Mouse (Mus musculus): Measurements from ENCODE around the gene Srrd.
A peak's percentile ranks its signal among the peaks of the same experiment; 100 is the strongest.
"Not testable (repeated sequence)": the region's sequence is repeated elsewhere in the genome, so short reads cannot be mapped to it uniquely, and the experiment has no call there.

The Srrd gene

DNA sequence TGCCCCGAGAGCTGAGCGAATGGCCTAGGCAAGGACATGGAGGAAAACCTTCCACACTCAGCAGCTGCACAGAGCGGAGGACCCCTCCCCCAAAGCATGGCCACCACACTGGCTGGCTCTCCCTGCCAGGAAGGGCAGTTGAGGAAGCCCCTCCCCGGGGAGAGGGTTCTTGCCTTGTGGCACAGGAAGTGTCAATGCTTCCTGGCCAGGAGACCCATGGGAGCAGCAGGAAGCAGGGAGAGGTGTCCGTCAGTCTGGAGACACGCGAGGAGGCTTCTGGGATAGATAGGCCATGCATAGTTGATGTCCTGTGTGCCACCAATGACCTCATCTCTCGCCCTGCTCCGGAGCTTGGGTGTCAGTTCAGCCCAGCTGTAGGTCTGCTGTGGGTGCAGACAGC is 13.5 kb upstream of the Srrd start:
- no peak for DNase-seq

GRCm38 (mm10) chr5:112355910-112356309 is 13.1 kb upstream of the Srrd start, which contains the start of gene Gm6583:
Gm6583 (minus strand) TSS chr5:112356033.
- DNase-seq: no peak

- no peak for DNase-seq
Observed at GRCm38 (mm10) chr5:112355493-112355892, 12.7 kb upstream of the Srrd start.

DNA sequence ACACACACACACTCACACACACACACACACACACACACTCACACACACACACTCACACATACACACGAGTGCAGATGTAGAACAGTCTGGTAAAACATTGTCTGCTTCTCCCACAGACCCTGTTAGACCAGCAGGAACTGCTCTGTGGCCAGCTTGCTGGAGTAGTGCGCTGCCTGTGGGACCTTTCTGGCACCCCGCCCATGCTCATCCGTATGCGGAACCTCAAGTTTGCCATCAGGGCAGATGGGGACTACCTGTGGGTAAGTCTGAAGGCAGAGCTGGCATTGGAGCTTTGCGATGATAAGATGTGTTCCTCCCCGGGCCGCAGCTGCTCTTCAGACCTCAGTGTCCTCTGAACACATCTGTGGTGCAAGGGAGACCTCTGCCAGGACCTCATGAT is 6.3 kb upstream of the Srrd start:
- DNase-seq: no peak

- DNase-seq: no peak
Observed at GRCm38 (mm10) chr5:112346211-112346965, 3.5 kb upstream of the Srrd start.

DNA sequence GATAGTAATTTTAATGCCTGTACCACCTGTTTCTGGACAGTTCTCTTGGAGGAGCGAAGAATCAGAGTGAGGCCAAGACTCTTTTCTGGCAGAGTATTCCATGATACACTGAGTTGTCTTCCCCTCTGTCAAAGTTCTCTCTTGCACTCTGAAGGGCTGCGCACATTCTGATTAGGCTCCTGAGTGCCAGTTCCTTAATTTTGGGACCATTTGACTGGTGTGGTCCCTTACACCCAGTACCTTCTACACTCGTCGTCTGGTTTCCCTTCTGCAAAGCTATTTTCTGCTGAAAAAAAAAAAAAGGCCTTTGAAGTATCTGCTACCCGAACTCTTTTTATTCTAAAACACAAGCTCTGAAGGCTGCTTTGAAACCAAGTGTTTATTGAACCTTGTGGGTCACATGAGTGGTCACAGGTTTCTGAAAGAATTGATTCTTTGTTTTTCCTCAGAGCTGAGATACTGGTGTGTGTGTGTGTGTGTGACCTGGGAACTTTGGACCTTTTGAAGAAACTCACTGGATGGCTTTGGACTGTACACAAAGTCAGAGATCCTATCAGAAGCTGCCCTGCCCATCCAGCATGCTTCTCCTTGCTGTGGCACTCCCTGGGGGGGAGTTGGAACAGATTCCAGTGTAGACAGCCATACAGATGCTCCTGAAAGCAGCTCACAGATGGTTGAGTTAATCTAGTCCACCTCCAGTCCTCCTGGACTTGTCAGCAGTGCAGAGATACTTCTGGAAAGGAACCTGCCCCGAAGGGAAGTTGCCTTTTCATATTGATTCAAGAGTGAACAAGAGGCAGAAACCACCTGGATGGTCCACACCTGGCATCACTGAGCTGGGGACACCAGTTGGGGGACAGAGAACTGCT is 1.5 kb upstream of the Srrd start:
- DNase-seq: no peak

GRCm38 (mm10) chr5:112343205-112343595 is 360 bp upstream of the Srrd start:
- no peak for DNase-seq

- DNase-seq: no peak
Observed at GRCm38 (mm10) chr5:112339215-112339614, 3.6 kb downstream of the Srrd start.

DNA sequence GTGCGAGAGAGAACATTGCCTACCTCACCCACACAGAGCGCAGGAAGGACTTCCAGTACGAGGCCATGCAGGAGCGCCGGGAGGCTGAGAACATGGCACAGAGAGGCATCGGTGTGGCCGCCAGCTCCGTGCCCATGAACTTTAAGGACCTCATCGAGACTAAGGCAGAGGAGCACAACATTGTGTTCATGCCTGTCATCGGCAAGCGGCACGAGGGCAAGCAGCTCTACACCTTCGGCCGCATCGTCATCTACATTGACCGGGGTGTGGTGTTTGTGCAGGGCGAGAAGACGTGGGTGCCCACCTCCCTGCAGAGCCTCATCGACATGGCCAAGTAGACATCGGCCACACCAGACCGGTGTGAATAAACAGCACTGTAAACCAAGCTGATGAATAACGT is 5.8 kb downstream of the Srrd start:
- DNase-seq: no peak

GRCm38 (mm10) chr5:112335473-112335872 is 7.4 kb downstream of the Srrd start:
- DNase-seq: peak; percentile 60

GRCm38 (mm10) chr5:112329805-112330564 is 12.9 kb downstream of the Srrd start:
- no peak for DNase-seq

GRCm38 (mm10) chr5:112327854-112328253 is 15.0 kb downstream of the Srrd start:
- no peak for DNase-seq

DNA sequence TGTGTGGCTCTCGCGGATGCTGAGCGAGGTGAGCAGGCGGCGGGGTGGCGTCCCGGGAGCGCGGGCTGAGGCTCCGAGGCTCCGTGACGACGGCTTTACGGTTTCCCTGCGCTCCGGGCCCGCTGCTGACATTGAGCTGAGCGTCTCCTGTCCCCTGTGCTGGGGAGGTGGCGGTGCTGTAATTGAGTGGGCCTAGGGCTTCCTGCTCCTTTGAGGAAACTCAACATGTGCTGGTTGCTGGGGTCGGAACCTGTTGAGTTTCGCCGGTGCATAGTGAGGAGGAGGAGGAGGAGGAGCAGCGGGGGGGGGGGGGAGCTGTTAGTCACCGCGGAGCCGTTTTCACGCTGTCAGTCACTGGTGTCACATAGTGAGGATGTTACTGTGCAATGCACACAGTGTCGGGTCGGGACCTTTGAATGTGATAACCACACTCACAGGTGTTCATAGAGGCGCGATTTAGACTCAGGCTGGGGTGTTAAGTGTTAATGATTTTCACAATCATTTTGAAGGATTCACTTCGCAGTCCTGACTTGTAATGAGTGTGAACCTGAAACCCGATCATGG is 16.3 kb downstream of the Srrd start:
- no peak for DNase-seq

GRCm38 (mm10) chr5:112325546-112326445 is 17.0 kb downstream of the Srrd start, which contains the start of gene Tfip11:
Tfip11 (plus strand) TSS chr5:112326358.
- peak; percentile 94 for DNase-seq

- DNase-seq: no peak
Observed at GRCm38 (mm10) chr5:112324637-112325545, 17.9 kb downstream of the Srrd start.

- no peak for DNase-seq
Observed at GRCm38 (mm10) chr5:112323246-112323645, 19.6 kb downstream of the Srrd start.

GRCm38 (mm10) chr5:112321376-112321775 is 21.5 kb downstream of the Srrd start:
- DNase-seq: no peak

- peak; percentile 73 for DNase-seq
Observed at GRCm38 (mm10) chr5:112320936-112321335, 21.9 kb downstream of the Srrd start.

- DNase-seq: no peak
Observed at GRCm38 (mm10) chr5:112320379-112320778, 22.5 kb downstream of the Srrd start.

GRCm38 (mm10) chr5:112319343-112319742 is 23.5 kb downstream of the Srrd start:
- not testable (repeated sequence) for DNase-seq

DNA sequence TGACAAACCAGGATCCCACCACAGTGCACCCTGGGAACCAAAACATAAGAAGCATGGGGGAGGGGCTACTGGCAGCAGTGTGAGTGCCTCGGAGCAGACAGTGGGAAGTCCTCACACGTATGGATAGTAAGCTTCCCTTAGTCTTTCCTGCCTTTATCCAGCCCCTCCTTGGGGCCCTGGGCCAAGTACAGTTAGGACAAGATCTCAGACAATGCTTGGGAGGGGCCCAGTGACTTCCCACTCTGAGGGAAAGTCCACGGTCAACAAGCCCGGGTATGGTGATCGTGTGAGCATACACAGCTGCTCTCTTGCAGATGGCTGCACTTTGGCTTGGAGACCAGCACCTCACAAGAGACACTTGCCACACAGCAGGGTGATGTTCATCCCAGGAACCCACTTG is 25.5 kb downstream of the Srrd start:
- DNase-seq: no peak

All from cerebellum, adult 9-10 months (tissue).